Mouse (Mus musculus) heart, adult 2 months (tissue): ENCODE results near the gene Elk4. TPM values are rescaled to one million over a fixed set of nuclear protein-coding genes. Genes with fewer than 3 reads are reported as not detected.

Experiments used
- DNase-seq, 2 experiments: peaks; one replicate each; pipeline ENCODE4 v3.0.0; 2021
- H3K27ac ChIP-seq: fragments of 200-600 bp; 2 replicates; pipeline ENCODE4 v1.8.1; 2022
- H3K27me3 ChIP-seq: fragments of 200-500 bp; 2 replicates; pipeline ENCODE4 v1.6.1; 2012; ENCODE audit warnings: mild to moderate bottlenecking, low read length, inconsistent platforms, mixed read lengths; ENCODE audit not compliant: control insufficient read depth, insufficient read depth
- H3K36me3 ChIP-seq: fragments of 200-500 bp; 2 replicates; pipeline ENCODE4 v1.6.1; 2012; ENCODE audit warnings: low read length, inconsistent platforms; ENCODE audit not compliant: control insufficient read depth, insufficient read depth
- H3K4me1 ChIP-seq: fragments of 200-500 bp; 2 replicates; pipeline ENCODE4 v1.6.1; 2011; ENCODE audit warnings: low read length; ENCODE audit not compliant: control insufficient read depth, insufficient read depth
- H3K4me3 ChIP-seq: fragments of 200-600 bp; 2 replicates; pipeline ENCODE4 v1.8.1; 2022
- H3K79me2 ChIP-seq: fragments of 200-500 bp; replicated peaks from 2 replicates; pipeline ENCODE4 v1.6.1; 2012; ENCODE audit warnings: mild to moderate bottlenecking, inconsistent platforms, low read length, moderate library complexity, mixed read lengths; ENCODE audit not compliant: control insufficient read depth, insufficient read depth
- H3K9ac ChIP-seq: fragments of 200-500 bp; 2 replicates; pipeline ENCODE4 v1.6.1; 2012; ENCODE audit warnings: low read depth, mild to moderate bottlenecking, control low read depth, inconsistent platforms, low read length, mixed read lengths
- CTCF ChIP-seq: fragments of 200-600 bp; IDR thresholded peaks from 2 replicates; pipeline ENCODE4 v1.8.1; 2022; ENCODE audit warnings: antibody characterized with exemption, mild to moderate bottlenecking, moderate library complexity
- EP300 ChIP-seq: fragments of 200-500 bp; IDR thresholded peaks from 2 replicates; pipeline ENCODE4 v1.6.1; 2011; ENCODE audit warnings: low read depth, low read length, control low read depth; ENCODE audit not compliant: insufficient read depth
- POLR2A ChIP-seq: fragments of 200-500 bp; IDR thresholded peaks from 2 replicates; pipeline ENCODE4 v1.6.1; 2011; ENCODE audit warnings: mild to moderate bottlenecking, low read depth, low read length, control low read depth; ENCODE audit not compliant: insufficient read depth
- WGBS: fragments of 180-500 bp; shearing (Covaris S2); methylation state at CpG from one replicate; pipeline ENCODE4 v1.1.7; 2018; 5-methylcytosine and 5-hydroxymethylcytosine counted together
- intact Hi-C: fragments of 180-260 bp; cut with DNase I; formaldehyde crosslinking; loops from one replicate; pipeline ENCODE4 v1.15.1; 2025
- polyA plus RNA-seq: library from polyadenylated mRNA; depleted of rRNA; stranded (reverse); fragments of >200 nt; gene quantifications from 2 replicates; pipeline ENCODE4 v1.2.3, GENCODE M21; 2012
- total RNA-seq, 2 experiments: library from RNA; stranded (reverse); gene quantifications; 2 replicates each; pipeline ENCODE4 v1.2.3; 2021

The Elk4 gene
- total and polyA plus RNA-seq, 3 experiments: 20.8 to 77.4 (median 76.5) TPM

GRCm38 (mm10) chr1:131970661-131971520, 36.5 kb upstream of the Elk4 start:
- no peaks in the 10 kb centered on the region; the same call in 1 of the 2 replicates for H3K79me2 ChIP-seq
- H3K4me1 ChIP-seq: peaks cover 4% of the 10 kb centered on the region
- intact Hi-C loops: no loop called here
- 49% methylated on average over 16 of the region's 16 CpGs for WGBS
- H3K36me3 ChIP-seq: no peaks in the 10 kb centered on the region
- no peaks in the 10 kb centered on the region for H3K27me3 ChIP-seq
- no peak for TF ChIP-seq POLR2A
- TF ChIP-seq CTCF: no peak
- no peak for TF ChIP-seq EP300
- no peak overlapping the region for H3K4me3 ChIP-seq
- no peak for DNase-seq
- H3K27ac ChIP-seq: no peak overlapping the region
- H3K9ac ChIP-seq: no peak overlapping the region

DNA sequence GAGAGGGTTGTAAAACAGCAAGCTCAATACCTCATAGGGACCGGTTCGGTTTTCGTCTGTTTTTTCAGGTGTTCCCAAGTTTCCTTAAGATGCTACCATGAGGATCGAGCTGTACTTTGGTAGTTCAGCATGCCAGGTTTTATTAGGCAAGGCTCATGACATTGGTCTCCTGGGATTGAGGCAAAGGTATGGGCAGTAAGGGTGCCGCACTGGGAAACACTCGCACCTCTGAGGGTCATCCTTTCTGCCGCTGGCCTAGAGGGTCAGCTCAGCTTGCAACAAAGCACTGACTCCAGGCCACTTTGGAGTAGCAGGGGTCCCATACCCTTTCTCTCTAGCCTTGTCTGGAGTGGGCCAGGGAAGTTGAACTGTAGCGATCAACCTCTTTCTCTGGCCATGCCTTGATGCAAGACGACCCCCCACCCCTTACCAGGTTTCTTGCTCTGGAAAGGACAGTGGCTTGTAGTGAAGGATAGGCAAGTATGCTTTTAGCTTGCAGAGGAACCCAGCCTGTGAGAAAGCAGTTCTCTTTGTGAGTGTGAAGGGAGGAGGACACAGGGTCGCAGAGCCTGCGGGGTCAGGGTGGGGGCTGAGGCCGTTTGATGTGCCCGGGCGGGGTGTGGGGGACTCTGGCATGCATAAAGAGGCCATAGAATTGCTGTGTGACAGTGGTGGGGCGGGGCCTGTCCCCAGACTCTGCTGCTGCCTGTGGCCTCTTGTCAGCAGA, 35.5 kb upstream of the Elk4 start:
- H3K27ac ChIP-seq: no peak overlapping the region
- no peaks in the 10 kb centered on the region for H3K36me3 ChIP-seq
- WGBS: 75% methylated on average over 15 of the region's 15 CpGs
- no peaks in the 10 kb centered on the region; the same call in 1 of the 2 replicates for H3K79me2 ChIP-seq
- no peak for DNase-seq
- H3K4me1 ChIP-seq: peaks cover 3% of the 10 kb centered on the region
- TF ChIP-seq CTCF: no peak
- TF ChIP-seq POLR2A: no peak
- TF ChIP-seq EP300: no peak
- intact Hi-C loops: no loop called here
- no peak overlapping the region for H3K4me3 ChIP-seq
- H3K9ac ChIP-seq: no peak overlapping the region
- no peaks in the 10 kb centered on the region for H3K27me3 ChIP-seq

DNA sequence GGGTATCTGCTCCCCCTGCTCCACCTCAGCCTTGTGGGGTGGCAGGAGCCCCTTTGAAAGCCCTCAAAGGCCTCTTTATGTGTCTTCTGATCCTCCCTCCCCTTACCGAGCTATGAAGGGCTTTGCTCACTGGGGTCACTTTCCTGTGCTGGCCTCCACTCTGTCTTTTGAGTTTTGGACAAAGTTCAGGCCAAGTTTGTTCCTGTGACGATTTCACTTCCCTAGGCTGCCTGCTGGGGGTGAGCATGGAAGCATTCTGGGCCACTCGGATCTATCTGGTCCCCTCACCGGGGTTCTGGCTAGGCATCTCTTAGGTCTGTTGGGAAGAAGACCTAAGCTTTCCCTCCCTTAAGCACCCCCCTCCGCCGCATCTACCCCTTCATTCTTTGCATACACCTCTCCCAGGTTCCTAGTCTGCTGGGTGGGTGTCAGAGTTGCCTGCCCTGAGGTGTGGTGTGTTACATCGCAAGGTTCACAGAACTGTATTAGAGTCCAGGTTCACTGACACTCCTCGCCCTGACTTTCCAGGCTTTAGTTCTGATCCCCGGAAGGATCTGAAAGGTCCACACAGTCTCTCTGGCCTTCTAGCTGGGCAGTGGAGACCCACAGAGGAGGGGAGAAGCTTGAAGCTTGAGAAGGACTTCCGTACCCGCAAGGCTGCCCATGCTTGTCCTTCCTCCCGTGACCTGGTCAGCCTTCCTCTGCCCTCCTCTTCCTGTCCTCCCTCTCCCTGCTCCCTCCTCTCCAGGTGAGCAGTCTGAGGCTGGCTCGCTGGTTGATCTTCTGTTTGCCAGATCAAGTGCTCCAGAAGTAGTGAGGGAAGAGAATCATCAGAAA, 34.7 kb upstream of the Elk4 start:
- 62% methylated on average over 13 of the region's 13 CpGs for WGBS

DNA sequence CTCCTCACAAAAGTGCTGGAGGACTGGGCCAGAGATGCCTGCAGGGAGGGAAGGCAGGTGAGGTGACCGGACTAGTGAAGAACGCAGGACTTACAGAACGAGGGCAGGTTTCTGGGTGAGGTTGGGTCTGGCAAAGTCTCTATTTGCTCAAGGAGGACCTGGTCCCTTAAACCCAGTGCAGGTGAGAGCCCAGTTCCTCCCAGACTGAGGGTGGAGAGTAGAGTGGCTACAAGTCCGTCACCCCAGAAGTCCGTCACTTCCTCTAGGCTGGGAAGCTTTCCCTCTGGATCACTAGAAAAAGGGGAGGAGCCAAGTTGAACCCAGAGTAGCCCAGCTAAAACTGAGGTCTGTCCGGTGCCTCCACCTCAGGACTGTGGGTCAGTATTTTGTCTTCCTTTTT, 33.4 kb upstream of the Elk4 start:
- Histone ChIP-seq H3K4me1 (peaks cover 3% of the 10 kb centered on the region), H3K36me3 (no peaks in the 10 kb centered on the region), H3K9ac (no peak overlapping the region), H3K27ac (no peak overlapping the region), H3K4me3 (no peak overlapping the region), H3K79me2 (no peaks in the 10 kb centered on the region; the same call in 1 of the 2 replicates), H3K27me3 (no peaks in the 10 kb centered on the region)
- WGBS: 73% methylated on average over 6 of the region's 6 CpGs
- TF ChIP-seq CTCF (no peak), EP300 (no peak), POLR2A (no peak)
- DNase-seq: no peak
- intact Hi-C loops: no loop called here

More for the DNA sequence above, 34.7 kb upstream of the Elk4 start:
- intact Hi-C loops: no loop called here
- Histone ChIP-seq H3K36me3 (no peaks in the 10 kb centered on the region), H3K27ac (no peak overlapping the region), H3K4me1 (peaks cover 3% of the 10 kb centered on the region), H3K79me2 (no peaks in the 10 kb centered on the region; the same call in 1 of the 2 replicates), H3K4me3 (no peak overlapping the region), H3K9ac (no peak overlapping the region), H3K27me3 (no peaks in the 10 kb centered on the region)
- no peak for TF ChIP-seq CTCF
- TF ChIP-seq EP300: no peak
- TF ChIP-seq POLR2A: no peak
- DNase-seq: no peak

- no peaks in the 10 kb centered on the region; the same call in 1 of the 2 replicates for H3K4me1 ChIP-seq
- intact Hi-C loops: no loop called here
- TF ChIP-seq POLR2A: no peak
- no peak for TF ChIP-seq CTCF
- no peak for TF ChIP-seq EP300
- H3K4me3 ChIP-seq: no peak overlapping the region
- H3K9ac ChIP-seq: no peak overlapping the region
- DNase-seq: no peak
- no peaks in the 10 kb centered on the region for H3K79me2 ChIP-seq
- WGBS: 93% methylated on average over 5 of the region's 5 CpGs
- H3K27me3 ChIP-seq: no peaks in the 10 kb centered on the region
- no peak overlapping the region for H3K27ac ChIP-seq
- H3K36me3 ChIP-seq: no peaks in the 10 kb centered on the region
Observed at GRCm38 (mm10) chr1:131976886-131977285, 30.5 kb upstream of the Elk4 start.
